Mouse (Mus musculus): Measurements from ENCODE around the gene Ubash3a. TPM values are rescaled to one million over a fixed set of nuclear protein-coding genes. Genes with fewer than 3 reads are reported as not detected.

Gene Ubash3a
- not detected for polyA plus RNA-seq (2014; fragmentation: Illumina TruSeq; extraction: RNeasy Lipid Tissue Mini Kit (QIAGEN cat#74804); ENCODE audit: low read depth, low replicate concordance)

DNA sequence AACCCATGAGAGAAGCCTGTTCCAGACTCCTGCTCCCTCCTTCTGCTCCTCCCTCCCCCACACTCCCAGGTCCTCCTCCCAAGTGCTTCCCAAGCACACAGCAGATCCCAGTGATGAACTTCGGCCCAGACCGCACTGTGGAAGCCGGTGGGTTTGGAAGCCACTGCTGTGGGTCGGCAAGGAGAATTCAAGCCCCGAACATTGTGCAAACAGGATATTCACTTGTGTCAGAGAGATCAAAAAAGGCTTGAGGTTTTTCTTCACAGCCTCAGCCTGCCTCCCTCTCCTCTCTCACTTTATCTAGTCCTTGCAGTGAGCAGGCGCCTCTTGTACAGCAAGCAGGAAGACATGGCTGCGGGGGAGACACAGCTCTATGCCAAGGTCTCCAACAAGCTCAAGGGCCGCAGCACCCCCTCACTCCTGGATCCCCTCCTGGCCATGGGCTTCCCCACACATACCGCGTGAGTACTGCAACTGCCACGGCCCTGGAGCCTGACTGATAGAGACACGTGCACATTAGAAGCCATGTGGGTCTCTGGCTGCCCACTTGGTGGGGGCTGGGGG, at the start of gene Ubash3a:
Ubash3a (plus strand) TSS at position 103 of the 564 bp plus-strand sequence.

DNA sequence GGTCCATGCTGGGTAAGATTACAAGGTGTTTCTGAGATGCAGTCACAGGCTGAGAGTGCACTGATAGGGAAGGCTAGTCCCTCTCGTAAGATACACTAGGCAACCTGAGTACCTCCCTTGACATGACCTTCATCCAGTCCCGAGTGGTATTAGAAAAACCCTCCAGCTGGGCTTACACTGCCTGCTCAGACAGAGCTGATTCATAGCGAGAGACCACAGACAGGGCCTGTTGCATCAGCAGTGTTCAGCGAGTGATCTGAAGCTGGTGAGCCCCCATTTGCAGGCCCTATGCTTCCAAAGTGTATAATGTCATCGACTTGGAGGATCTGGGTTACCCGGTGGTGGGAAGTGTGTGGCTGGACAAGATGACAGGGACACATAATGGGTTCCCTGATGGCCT, 42.5 kb upstream of the Ubash3a start, which contains the start of gene Tff1:
Tff1 (minus strand) TSS at position 151 of the 400 bp plus-strand sequence.

DNA sequence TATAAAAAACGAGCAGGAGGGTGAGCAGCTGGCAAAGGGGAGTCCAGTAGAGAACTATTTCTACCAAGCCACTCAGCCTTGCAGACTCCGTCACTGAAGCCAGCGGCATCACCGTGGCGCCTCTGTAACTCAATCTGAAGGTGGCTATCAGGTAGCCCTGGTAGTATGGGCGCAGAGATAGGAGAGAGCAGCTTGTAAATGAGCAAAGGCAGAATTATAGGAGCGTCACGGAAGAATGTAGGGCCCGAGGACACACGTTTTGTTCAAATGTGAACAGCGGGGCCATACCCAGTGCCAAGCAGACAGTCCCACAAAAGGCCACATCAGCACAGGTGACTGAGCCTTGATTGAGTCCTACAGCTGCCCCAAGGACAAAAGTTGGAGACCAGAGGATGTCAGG, 8.8 kb upstream of the Ubash3a start, which contains the start of gene Tmprss3:
Tmprss3 (minus strand) TSS at position 101 of the 400 bp plus-strand sequence.

DNA sequence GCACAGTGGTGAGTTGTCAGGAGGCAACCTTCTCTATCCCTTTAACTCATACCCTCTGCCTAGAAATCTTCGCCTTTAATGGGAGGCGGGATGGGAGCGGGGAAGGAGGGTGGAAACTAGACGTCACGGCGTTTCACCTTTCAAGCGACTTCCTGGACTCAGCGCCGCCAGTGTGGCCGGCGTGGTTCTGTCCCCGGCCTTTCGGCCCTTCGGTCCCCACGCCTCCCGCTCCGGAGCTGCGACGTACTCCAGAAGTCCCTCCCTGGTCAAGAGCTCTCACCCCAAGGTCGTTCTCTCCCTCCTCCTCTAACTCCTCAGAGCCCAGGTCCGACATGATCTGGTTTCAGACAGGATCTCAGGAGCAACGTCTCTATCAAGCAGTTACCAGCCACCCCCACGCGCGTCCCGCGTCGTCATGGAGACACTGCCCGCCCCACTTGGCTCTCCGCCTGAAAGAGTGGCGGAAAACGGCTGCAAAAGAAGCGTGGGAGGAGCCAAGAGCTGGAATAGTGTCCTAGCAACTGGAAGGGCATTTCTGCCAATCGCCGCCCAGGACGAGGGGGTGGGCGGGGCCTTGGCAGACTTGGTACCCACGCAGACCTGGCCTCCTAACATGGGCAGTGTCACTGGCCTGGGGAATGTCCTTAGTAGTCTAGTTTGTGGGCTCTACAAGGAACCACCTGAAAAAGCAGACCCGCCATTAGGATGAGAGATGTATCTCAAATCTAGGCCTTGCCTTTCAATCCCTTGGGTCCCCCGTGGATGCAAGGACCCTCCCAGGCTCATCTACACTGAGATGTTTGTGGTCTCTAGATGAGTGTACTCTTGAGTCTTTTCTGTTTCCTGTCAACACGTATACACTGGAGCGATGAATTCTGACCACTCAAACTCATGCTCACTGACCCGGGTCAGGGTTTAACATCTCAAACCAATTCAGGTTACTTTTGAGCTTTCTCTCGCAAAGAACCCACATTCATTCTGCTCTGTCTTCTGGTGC, 69.5 kb downstream of the Ubash3a start, which contains the start of gene Rsph1:
Rsph1 (minus strand) TSS at position 462 of the 997 bp plus-strand sequence.

DNA sequence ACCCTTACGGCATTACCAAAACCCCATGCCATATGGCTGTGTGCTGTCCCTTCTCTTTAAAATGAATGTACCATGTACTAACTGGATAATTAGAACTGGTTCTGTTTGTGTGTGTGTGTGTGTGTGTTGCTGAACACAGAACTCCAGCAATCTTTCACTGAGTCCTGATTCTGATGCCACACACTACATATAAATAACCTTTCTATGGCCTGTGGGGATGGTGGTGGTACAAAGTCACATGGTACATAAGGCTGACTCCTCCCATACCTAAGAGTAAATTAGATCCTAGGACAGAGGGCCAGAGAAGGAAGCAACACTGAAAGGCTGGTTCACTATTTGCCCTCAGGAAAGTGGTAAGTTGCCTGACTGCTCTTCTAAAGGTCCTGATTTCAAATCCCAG, 78.8 kb downstream of the Ubash3a start, which contains the start of gene Slc37a1:
Slc37a1 (plus strand) TSS at position 301 of the 400 bp plus-strand sequence.

Other genes starting within 250 kb of the Ubash3a start
- gene Abcg1, start 150.2 kb upstream of the Ubash3a start, polyA plus RNA-seq (2014; fragmentation: Illumina TruSeq; extraction: RNeasy Lipid Tissue Mini Kit (QIAGEN cat#74804); ENCODE audit: low read depth, low replicate concordance), result 1.3 TPM
- gene Tff3, start 78.2 kb upstream of the Ubash3a start, polyA plus RNA-seq (2014; fragmentation: Illumina TruSeq; extraction: RNeasy Lipid Tissue Mini Kit (QIAGEN cat#74804); ENCODE audit: low read depth, low replicate concordance), result not detected
- gene Tff2, start 63.6 kb upstream of the Ubash3a start, polyA plus RNA-seq (2014; fragmentation: Illumina TruSeq; extraction: RNeasy Lipid Tissue Mini Kit (QIAGEN cat#74804); ENCODE audit: low read depth, low replicate concordance), result not detected
- gene Tff1, start 42.6 kb upstream of the Ubash3a start, polyA plus RNA-seq (2014; fragmentation: Illumina TruSeq; extraction: RNeasy Lipid Tissue Mini Kit (QIAGEN cat#74804); ENCODE audit: low read depth, low replicate concordance), result not detected
- gene Tmprss3, start 8.9 kb upstream of the Ubash3a start, polyA plus RNA-seq (2014; fragmentation: Illumina TruSeq; extraction: RNeasy Lipid Tissue Mini Kit (QIAGEN cat#74804); ENCODE audit: low read depth, low replicate concordance), result not detected
- gene Rsph1, start 69.5 kb downstream of the Ubash3a start, polyA plus RNA-seq (2014; fragmentation: Illumina TruSeq; extraction: RNeasy Lipid Tissue Mini Kit (QIAGEN cat#74804); ENCODE audit: low read depth, low replicate concordance), result not detected
- 0.50 TPM for gene Slc37a1, start 78.9 kb downstream of the Ubash3a start, polyA plus RNA-seq (2014; fragmentation: Illumina TruSeq; extraction: RNeasy Lipid Tissue Mini Kit (QIAGEN cat#74804); ENCODE audit: low read depth, low replicate concordance)
- gene Pde9a, start 178.3 kb downstream of the Ubash3a start, polyA plus RNA-seq (2014; fragmentation: Illumina TruSeq; extraction: RNeasy Lipid Tissue Mini Kit (QIAGEN cat#74804); ENCODE audit: low read depth, low replicate concordance), result 15.3 TPM

Measured in liver, adult 10 weeks (tissue).